ENCODE assay signal across 8 mouse cellular contexts in the genomic region with DNA sequence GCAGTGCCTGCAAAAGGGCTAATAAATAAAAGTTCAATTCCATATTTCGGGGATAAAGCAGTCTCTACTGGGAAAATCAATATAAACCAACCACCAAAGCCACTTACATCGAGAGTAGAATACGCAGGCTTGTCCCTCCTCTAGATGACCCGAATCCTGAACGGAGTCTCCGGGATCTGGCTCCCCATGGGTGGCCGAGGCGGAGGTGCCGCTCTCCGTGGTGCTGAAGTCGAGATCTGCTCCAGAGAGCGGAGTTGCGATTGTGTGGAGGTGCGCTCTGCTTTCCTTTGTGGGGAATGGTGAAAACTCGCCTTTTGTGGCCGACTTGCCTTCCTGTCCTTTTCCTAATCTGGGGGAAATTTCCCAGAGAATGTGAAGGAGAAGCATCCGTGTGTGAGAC. TPM values are rescaled to one million over a fixed set of nuclear protein-coding genes. Genes with fewer than 3 reads are reported as not detected.
A peak's percentile ranks its signal among the peaks of the same experiment; 100 is the strongest.
DNase-seq lines count a peak whose midpoint lies in the region; ATAC-seq and TF ChIP-seq lines count a peak whose summit lies in the region.

No protein-coding gene starts in this region.

- DNase-seq in gastrocnemius, adult 18-20 months (ENCODE audit: low spot score) = peak; percentile 1
- DNase-seq in gastrocnemius, adult 8-10 months (ENCODE audit: low spot score in 2 of 2) = no peak
- peak; percentile 9 for DNase-seq in 3134 (ENCODE audit: extremely low read depth, insufficient read length, low spot score)
- peak; percentile 54 for DNase-seq in brain, embryonic 14.5 days (ENCODE audit: low read depth)
- DNase-seq in frontal cortex, postnatal 36 days (ENCODE audit: low spot score in 2 of 2) = peak; percentile 22 to 23
- peak; percentile 28 to 61 for DNase-seq in layer of hippocampus, postnatal 25 days (ENCODE audit: extremely low spot score in 1 of 2, low spot score in 1 of 2)
- DNase-seq in midbrain, postnatal 0 days (ENCODE audit: low spot score) = peak; percentile 47
- no peak for DNase-seq in B cell, adult 2 months

- no peaks in the 10 kb centered on the region for H3K9me3 ChIP-seq in midbrain, postnatal 0 days (ENCODE audit: low read length)

- H3K4me1 ChIP-seq in midbrain, postnatal 0 days (ENCODE audit: insufficient read depth, low read length) = no peaks in the 10 kb centered on the region

- TF ChIP-seq POLR2A in brain, embryonic 14.5 days (IDR thresholded peaks at IDR 0.05; ENCODE audit: borderline replicate concordance, extremely low read depth, insufficient read depth, insufficient read length, poor library complexity, severe bottlenecking) = no peak

- ATAC-seq in midbrain, postnatal 0 days (ENCODE audit: low FRiP score) = no peak

- H3K9ac ChIP-seq in midbrain, postnatal 0 days (replicated peaks; ENCODE audit: low read length, poor library complexity, severe bottlenecking) = peak overlapping the region; percentile 30; the same call in 1 of the 2 replicates

- no peaks in the 10 kb centered on the region for H3K36me3 ChIP-seq in midbrain, postnatal 0 days (ENCODE audit: insufficient read depth, low read length)

- peak overlapping the region; percentile 37 for H3K4me2 ChIP-seq in midbrain, postnatal 0 days (ENCODE audit: low read depth, low read length, poor library complexity, severe bottlenecking)

- peak overlapping the region; percentile 59; the same call in 1 of the 2 replicates for H3K27ac ChIP-seq in midbrain, postnatal 0 days (ENCODE audit: low read depth, low read length)

- H3K27me3 ChIP-seq in midbrain, postnatal 0 days (ENCODE audit: insufficient read depth, low read length) = no peaks in the 10 kb centered on the region

- H3K4me3 ChIP-seq in midbrain, postnatal 0 days (ENCODE audit: low read depth, low read length) = peak overlapping the region; percentile 32

- TF ChIP-seq CTCF in brain, embryonic 14.5 days (IDR thresholded peaks at IDR 0.05; ENCODE audit: borderline replicate concordance, extremely low read depth, insufficient read depth, insufficient read length) = no peak
- TF ChIP-seq CTCF in midbrain, postnatal 0 days (IDR thresholded peaks at IDR 0.05) = no peak

- WGBS in midbrain, postnatal 0 days = 2% methylated on average over 17 of the region's 17 CpGs

RNA-seq across cellular contexts. Expression of a gene that starts 0.4 kb away (rescaled TPM):
- total RNA-seq in gastrocnemius, adult 18-20 months (2021) = not detected
- not detected for total RNA-seq in gastrocnemius, adult 8-10 months (2022)
- 3.3 and 5.0 TPM in 2 replicates for polyA plus RNA-seq in brain, embryonic 14.5 days (2012; rRNA removed)
- total RNA-seq in layer of hippocampus, postnatal 25 days (2021) = 1 to 10 TPM; 1.9 to 2.4 TPM
- 7.9 and 8.3 TPM in 2 replicates for total RNA-seq in midbrain, postnatal 0 days (2014; rRNA removed)
- polyA plus RNA-seq in midbrain, postnatal 0 days (2015; fragmentation: Nextera tagmentation; extraction: Ambion mirVana) = 4.0 and 4.7 TPM in 2 replicates

Comparison
In these comparisons a context has a peak if more than half of its experiments do, and no peak if none do; other contexts are left out.
1. DNase-seq: peak in gastrocnemius, adult 18-20 months (single experiment), 3134 (single experiment), brain, embryonic 14.5 days (single experiment), frontal cortex, postnatal 36 days (2 of 2), layer of hippocampus, postnatal 25 days (2 of 2) and midbrain, postnatal 0 days (single experiment); none in gastrocnemius, adult 8-10 months (0 of 2) and B cell, adult 2 months (0 of 2).